Mouse (Mus musculus) neutrophil, adult 59 days (primary cell): ENCODE measurements around the gene Fam213b. TPM values are rescaled to one million over a fixed set of nuclear protein-coding genes. Genes with fewer than 3 reads are reported as not detected.

ENCODE experiments used
- total RNA-seq, 2 experiments: library from RNA; stranded (reverse); gene quantifications; 1 replicate in 1 of 2; 2 replicates in 1 of 2; pipeline ENCODE4 v1.2.4; 2023

The Fam213b gene
- 1 to 10 TPM; 2.5 to 3.7 TPM for total RNA-seq

GRCm38 (mm10) chr4:154898506-154899446, at the start of gene Fam213b:
TSS of gene Fam213b (minus strand) at chr4:154899135.

GRCm38 (mm10) chr4:154928395-154929087, 29.6 kb upstream of the Fam213b start, which contains the start of gene Tnfrsf14:
TSS of gene Tnfrsf14 (minus strand) at chr4:154928563.

GRCm38 (mm10) chr4:154869440-154869839, 29.5 kb downstream of the Fam213b start, which contains the start of gene Mmel1:
TSS of gene Mmel1 (plus strand) at chr4:154869585.

Other genes with a start within 250 kb of the Fam213b start
- not detected for gene Actrt2, start 231.3 kb downstream of the Fam213b start, total RNA-seq
- not detected for gene Ttc34, start 61.7 kb downstream of the Fam213b start, total RNA-seq
- under 1 TPM in 1 of 2 experiments, not detected in 1; 0.42 TPM for gene Mmel1, start 29.6 kb downstream of the Fam213b start, total RNA-seq
- gene Tnfrsf14, start 29.4 kb upstream of the Fam213b start, total RNA-seq, result 100 to 1,000 TPM in 1 of 2 experiments, 10 to 100 TPM in 1; 99.6 to 112 TPM
- under 1 TPM; 0.73 to 0.99 TPM for gene Hes5, start 61.8 kb upstream of the Fam213b start, total RNA-seq
- gene Pank4, start 65.0 kb upstream of the Fam213b start, total RNA-seq, result 10 to 100 TPM; 25.1 to 31.4 TPM
- not detected for gene Plch2, start 157.6 kb upstream of the Fam213b start, total RNA-seq
- 1 to 10 TPM; 3.9 to 6.7 TPM for gene Pex10, start 167.9 kb upstream of the Fam213b start, total RNA-seq
- 10 to 100 TPM; 52.7 to 55.5 TPM for gene Rer1, start 187.2 kb upstream of the Fam213b start, total RNA-seq
- gene Morn1, start 187.4 kb upstream of the Fam213b start, total RNA-seq, result 1 to 10 TPM in 1 of 2 experiments, under 1 TPM in 1; 0.97 to 1.2 TPM